Mouse (Mus musculus) ES-Bruce4 (cell line): ENCODE results near the gene Rcbtb1.

Source experiments
- CTCF ChIP-seq: IDR thresholded peaks from one replicate; pipeline ENCODE4 v1.8.1; 2011; ENCODE audit warnings: low read depth, low read length
- POLR2A ChIP-seq: IDR thresholded peaks from one replicate; pipeline ENCODE4 v1.8.1; 2011; ENCODE audit warnings: low read length; ENCODE audit not compliant: insufficient read depth

GRCm38 (mm10) chr14:59226240-59226639 is 25.2 kb downstream of the Rcbtb1 start:
- no peak for TF ChIP-seq CTCF
- TF ChIP-seq POLR2A, result no peak
